ENCODE assay signal across 11 mouse cellular contexts in the genomic region with DNA sequence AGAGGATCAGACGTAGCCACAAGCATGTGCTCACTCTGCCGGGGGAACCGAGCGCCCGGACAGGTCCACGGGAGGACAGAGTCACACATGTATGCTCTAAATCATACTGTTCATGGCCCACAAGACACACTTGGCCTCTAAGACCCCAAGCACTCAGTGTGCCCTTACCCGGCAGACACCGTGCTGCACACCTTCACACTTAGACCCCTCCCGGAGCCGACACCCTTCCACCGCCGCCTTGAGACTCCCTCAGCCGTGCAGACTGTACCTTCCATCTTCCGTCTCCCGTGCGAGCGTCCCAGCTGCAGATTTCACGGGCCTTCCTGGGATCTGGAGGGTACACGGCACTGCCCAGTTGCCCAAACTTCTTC. TPM values are rescaled to one million over a fixed set of nuclear protein-coding genes. Genes with fewer than 3 reads are reported as not detected.
DNase-seq lines count a peak whose midpoint lies in the region; ATAC-seq lines count a peak whose summit lies in the region.
"Had no signal": no experiment of that assay in that cellular context is flagged by ENCODE, and none has a peak within 500 bp of the region (broad histone marks: within the 10 kb centered on the region; RNA-seq: fewer than 3 reads in every experiment).

No protein-coding gene starts in this region.

- H3K27ac ChIP-seq in kidney, embryonic 16.5 days (ENCODE audit: low read length) = no peak overlapping the region
- peak overlapping the region; percentile 90 for H3K27ac ChIP-seq in heart, embryonic 15.5 days
- H3K27ac ChIP-seq in neural tube, embryonic 13.5 days (replicated peaks) = peak overlapping the region; percentile 38

- no peaks in the 10 kb centered on the region for H3K27me3 ChIP-seq in kidney, embryonic 16.5 days (ENCODE audit: insufficient read depth, low read length)
- no peaks in the 10 kb centered on the region for H3K27me3 ChIP-seq in heart, embryonic 15.5 days
- no peaks in the 10 kb centered on the region for H3K27me3 ChIP-seq in neural tube, embryonic 13.5 days

- no peak overlapping the region for H3K9ac ChIP-seq in kidney, embryonic 16.5 days (replicated peaks; ENCODE audit: low read length)
- peak overlapping the region; percentile 63 for H3K9ac ChIP-seq in heart, embryonic 15.5 days
- H3K9ac ChIP-seq in neural tube, embryonic 13.5 days = no peak overlapping the region

- H3K4me2 ChIP-seq in kidney, embryonic 16.5 days (replicated peaks; ENCODE audit: low read depth, low read length) = peak overlapping the region; percentile 35
- peak overlapping the region; percentile 66 for H3K4me2 ChIP-seq in heart, embryonic 15.5 days
- no peak overlapping the region for H3K4me2 ChIP-seq in neural tube, embryonic 13.5 days

- DNase-seq in embryo, embryonic 9.5 days (ENCODE audit: extremely low spot score) = peak; percentile 29
- no peak for DNase-seq in embryo, embryonic 10 days (ENCODE audit: low spot score)
- DNase-seq in kidney, postnatal 14 days = no peak
- DNase-seq in frontal cortex, adult 2 months (ENCODE audit: extremely low spot score in 1 of 2, low spot score in 1 of 2) = no peak
- DNase-seq in right cerebral cortex, adult 18-20 months = no peak
- DNase-seq: adrenal gland, postnatal 10 days had no signal

- H3K4me3 ChIP-seq in kidney, embryonic 16.5 days (ENCODE audit: low read length) = no peak overlapping the region
- peak overlapping the region; percentile 57 for H3K4me3 ChIP-seq in heart, embryonic 15.5 days
- no peak overlapping the region for H3K4me3 ChIP-seq in neural tube, embryonic 13.5 days
- H3K4me3 ChIP-seq: megakaryocyte, embryonic 14.5 days had no signal

- 29% methylated on average over 19 of the region's 19 CpGs for WGBS in kidney, embryonic 16.5 days
- 33% methylated on average over 19 of the region's 19 CpGs for WGBS in heart, embryonic 15.5 days
- WGBS in neural tube, embryonic 13.5 days = 82% methylated on average over 19 of the region's 19 CpGs

- peaks cover 21% of the 10 kb centered on the region for H3K4me1 ChIP-seq in kidney, embryonic 16.5 days (ENCODE audit: insufficient read depth, low read length)
- peaks cover 34% of the 10 kb centered on the region for H3K4me1 ChIP-seq in heart, embryonic 15.5 days (replicated peaks)
- peaks cover 27% of the 10 kb centered on the region for H3K4me1 ChIP-seq in neural tube, embryonic 13.5 days (replicated peaks)

- H3K9me3 ChIP-seq in kidney, embryonic 16.5 days (ENCODE audit: low read length) = no peaks in the 10 kb centered on the region
- no peaks in the 10 kb centered on the region for H3K9me3 ChIP-seq in heart, embryonic 15.5 days (replicated peaks)
- H3K9me3 ChIP-seq in neural tube, embryonic 13.5 days = no peaks in the 10 kb centered on the region
- H3K9me3 ChIP-seq: megakaryocyte, embryonic 14.5 days had no signal

- ATAC-seq in kidney, embryonic 16.5 days (ENCODE audit: low FRiP score, low TSS enrichment) = peak; percentile 29; the same call in 1 of the 2 replicates
- ATAC-seq in heart, embryonic 15.5 days (replicated peaks; ENCODE audit: insufficient number of reproducible peaks, insufficient read depth, low FRiP score, low read depth) = no peak
- peak; percentile 47 for ATAC-seq in neural tube, embryonic 13.5 days (ENCODE audit: low read depth)
- ATAC-seq: inflammation-experienced regulatory T-cells, adult 6 months had no signal

- no peaks in the 10 kb centered on the region for H3K36me3 ChIP-seq in kidney, embryonic 16.5 days (ENCODE audit: insufficient read depth, low read length)
- H3K36me3 ChIP-seq in heart, embryonic 15.5 days = no peaks in the 10 kb centered on the region
- no peaks in the 10 kb centered on the region for H3K36me3 ChIP-seq in neural tube, embryonic 13.5 days

RNA-seq across cellular contexts. Expression of a gene that starts 0.4 kb away (rescaled TPM):
- 0.14 and 0.23 TPM in 2 replicates for polyA plus RNA-seq in kidney, embryonic 16.5 days (2015; fragmentation: Nextera tagmentation; extraction: Ambion mirVana)
- polyA plus RNA-seq in heart, embryonic 15.5 days (2015; fragmentation: Nextera tagmentation; extraction: Ambion mirVana) = 11.1 and 11.3 TPM in 2 replicates
- polyA plus RNA-seq in neural tube, embryonic 13.5 days (2015; fragmentation: Nextera tagmentation; extraction: Ambion mirVana) = 0.15 and 0.40 TPM in 2 replicates
- 0.08 and 0.11 TPM in 2 replicates for polyA plus RNA-seq in frontal cortex, adult 2 months (2012; rRNA removed)
